Comparison of ENCODE assay signal across 36 mouse cellular contexts in genomic region chr4:154706442-154706841, GRCm38 (mm10). TPM values are rescaled to one million over a fixed set of nuclear protein-coding genes. Genes with fewer than 3 reads are reported as not detected.
DNase-seq lines count a peak whose midpoint lies in the region; ATAC-seq and TF ChIP-seq lines count a peak whose summit lies in the region.
"Had no signal": no experiment of that assay in that cellular context is flagged by ENCODE, and none has a peak within 500 bp of the region (broad histone marks: within the 10 kb centered on the region; RNA-seq: fewer than 3 reads in every experiment).

No protein-coding gene starts in this region.

- DNase-seq in gastrocnemius, adult 2 months, result no peak
- DNase-seq in gastrocnemius, postnatal 14 days, result no peak
- peak; percentile 18 for DNase-seq in intestine, embryonic 14.5 days (ENCODE audit: low spot score)
- DNase-seq in testis, postnatal 10 days (ENCODE audit: low spot score), result peak; percentile 12
- DNase-seq in testis, postnatal 14 days (ENCODE audit: low spot score), result no peak
- DNase-seq in cerebellum, adult 11-12 months, result no peak
- DNase-seq: adrenal gland, postnatal 10 days; adrenal gland, postnatal 36 days; B cell, adult 2 months; cerebellum, adult 2 months; cerebellum, adult 9-11 months; cerebellum, postnatal 25 days; embryo, embryonic 11 days; heart, postnatal 36 days had no signal

- no peak for TF ChIP-seq CTCF in gastrocnemius, adult 2 months (IDR thresholded peaks at IDR 0.05)
- no peak for TF ChIP-seq CTCF in intestine, postnatal 0 days (IDR thresholded peaks at IDR 0.05; ENCODE audit: low read depth)

- H3K4me3 ChIP-seq in gastrocnemius, adult 2 months, result no peak overlapping the region
- H3K4me3 ChIP-seq in intestine, embryonic 14.5 days (ENCODE audit: low read depth, low read length), result no peak overlapping the region
- H3K4me3 ChIP-seq in intestine, postnatal 0 days (ENCODE audit: low read depth, low read length), result no peak overlapping the region
- H3K4me3 ChIP-seq: embryonic facial prominence, embryonic 10.5 days; embryonic facial prominence, embryonic 13.5 days; erythroblast, embryonic 14.5 days; forebrain, embryonic 13.5 days; hindbrain, embryonic 10.5 days; hindbrain, embryonic 13.5 days had no signal

- H3K9ac ChIP-seq in intestine, embryonic 14.5 days (ENCODE audit: low read length), result no peak overlapping the region
- no peak overlapping the region for H3K9ac ChIP-seq in intestine, postnatal 0 days (ENCODE audit: low read depth, low read length)
- H3K9ac ChIP-seq: embryonic facial prominence, embryonic 13.5 days; forebrain, embryonic 13.5 days; hindbrain, embryonic 13.5 days had no signal

- H3K4me1 ChIP-seq in intestine, embryonic 14.5 days (replicated peaks; ENCODE audit: control insufficient read depth, insufficient read depth, low read length), result 0 out of 2 replicates have a peak, but pooled peaks cover 5% of the 10 kb centered on the region
- H3K4me1 ChIP-seq in intestine, postnatal 0 days (replicated peaks; ENCODE audit: control insufficient read depth, insufficient read depth, low read length), result no peaks in the 10 kb centered on the region
- H3K4me1 ChIP-seq: forebrain, embryonic 13.5 days; hindbrain, embryonic 13.5 days had no signal

- H3K27me3 ChIP-seq in intestine, embryonic 14.5 days (replicated peaks; ENCODE audit: control insufficient read depth, insufficient read depth, low read length), result no peaks in the 10 kb centered on the region
- no peaks in the 10 kb centered on the region for H3K27me3 ChIP-seq in intestine, postnatal 0 days (replicated peaks; ENCODE audit: control insufficient read depth, insufficient read depth, low read length)
- H3K27me3 ChIP-seq: CH12.LX; forebrain, embryonic 13.5 days had no signal

- ATAC-seq in intestine, embryonic 14.5 days (replicated peaks; ENCODE audit: low FRiP score, low TSS enrichment, low read depth), result no peak
- no peak for ATAC-seq in intestine, postnatal 0 days
- ATAC-seq: forebrain, embryonic 13.5 days; forebrain, embryonic 16.5 days; hindbrain, embryonic 16.5 days; intestine, embryonic 16.5 days; Patski had no signal

- intact Hi-C loops in gastrocnemius, adult 2 months (cut with DNase I), result no loop called here
- intact Hi-C loops in gastrocnemius, postnatal 14 days (cut with DNase I; ENCODE audit: low total_unique reads), result no loop called here

- H3K36me3 ChIP-seq in intestine, embryonic 14.5 days (ENCODE audit: control insufficient read depth, insufficient read depth, low read length), result no peaks in the 10 kb centered on the region
- no peaks in the 10 kb centered on the region for H3K36me3 ChIP-seq in intestine, postnatal 0 days (ENCODE audit: control insufficient read depth, insufficient read depth)
- H3K36me3 ChIP-seq: embryonic facial prominence, embryonic 10.5 days; embryonic facial prominence, embryonic 13.5 days; G1E; hindbrain, embryonic 10.5 days; hindbrain, embryonic 13.5 days had no signal

- peak overlapping the region; percentile 49 for H3K27ac ChIP-seq in gastrocnemius, adult 2 months
- H3K27ac ChIP-seq in intestine, embryonic 14.5 days (ENCODE audit: low read depth), result no peak overlapping the region
- H3K27ac ChIP-seq in intestine, postnatal 0 days (ENCODE audit: low read depth, low read length), result no peak overlapping the region
- H3K27ac ChIP-seq: embryonic facial prominence, embryonic 10.5 days; embryonic facial prominence, embryonic 13.5 days; forebrain, embryonic 13.5 days; hindbrain, embryonic 10.5 days; hindbrain, embryonic 13.5 days had no signal

- 61% methylated on average over 1 of the region's 1 CpGs for WGBS in intestine, embryonic 14.5 days
- WGBS in intestine, postnatal 0 days, result 65% methylated on average over 1 of the region's 1 CpGs

- no peaks in the 10 kb centered on the region for H3K9me3 ChIP-seq in intestine, embryonic 14.5 days (ENCODE audit: control insufficient read depth, low read length)
- H3K9me3 ChIP-seq in intestine, postnatal 0 days (ENCODE audit: control insufficient read depth), result no peaks in the 10 kb centered on the region
- H3K9me3 ChIP-seq: embryonic facial prominence, embryonic 10.5 days; embryonic facial prominence, embryonic 13.5 days; forebrain, embryonic 13.5 days; hindbrain, embryonic 10.5 days; hindbrain, embryonic 13.5 days had no signal

- no peak overlapping the region for H3K4me2 ChIP-seq in intestine, embryonic 14.5 days (ENCODE audit: low read length)
- no peak overlapping the region for H3K4me2 ChIP-seq in intestine, postnatal 0 days (replicated peaks; ENCODE audit: low read depth)
- H3K4me2 ChIP-seq: embryonic facial prominence, embryonic 13.5 days; forebrain, embryonic 13.5 days; heart, embryonic 11.5 days; hindbrain, embryonic 13.5 days had no signal

RNA-seq across cellular contexts. Expression of gene Actrt2, which starts 38.8 kb away (rescaled TPM):
- not detected for total RNA-seq in gastrocnemius, adult 2 months (2021)
- total RNA-seq in gastrocnemius, postnatal 14 days (2021), result not detected
- not detected in 2 replicates for polyA plus RNA-seq in intestine, embryonic 14.5 days (2014; fragmentation: Nextera tagmentation; extraction: Ambion mirVana)
- polyA plus RNA-seq in intestine, postnatal 0 days (2015; fragmentation: Nextera tagmentation; extraction: Ambion mirVana), result not detected in 2 replicates
- total RNA-seq: adrenal gland, adult 18-20 months; adrenal gland, postnatal 10 days; adrenal gland, postnatal 36 days; CH12.LX; common myeloid progenitor, adult 5-6 weeks; G1E; gastrocnemius, postnatal 10 days; gastrocnemius, postnatal 4 days; heart, adult 18-20 months; heart, postnatal 36 days had no signal
- polyA plus RNA-seq: cerebellum, adult 2 months; embryonic facial prominence, embryonic 10.5 days; embryonic facial prominence, embryonic 13.5 days; erythroblast, embryonic 14.5 days; forebrain, embryonic 13.5 days; forebrain, embryonic 16.5 days; frontal cortex, adult 2 months; G1E; heart, embryonic 11.5 days; heart, embryonic 14.5 days; heart, postnatal 0 days; hindbrain, embryonic 10.5 days; hindbrain, embryonic 13.5 days; hindbrain, embryonic 16.5 days; intestine, embryonic 16.5 days; Patski had no signal

Comparison
In these comparisons a context has a peak if more than half of its experiments do, and no peak if none do; other contexts are left out.
1. DNase-seq: peak in intestine, embryonic 14.5 days (single experiment) and testis, postnatal 10 days (single experiment); none in gastrocnemius, adult 2 months (single experiment), gastrocnemius, postnatal 14 days (single experiment), testis, postnatal 14 days (single experiment) and cerebellum, adult 11-12 months (single experiment).